Mouse (Mus musculus): ENCODE data around the gene Tubg2.

Gene Tubg2

GRCm38 (mm10) chr11:101194137-101194536 lies 38.4 kb downstream of the Tubg2 start:
- no peak for DNase-seq (ENCODE audit: low read depth, low spot score)

- DNase-seq (ENCODE audit: low read depth, low spot score) = no peak
Observed at GRCm38 (mm10) chr11:101194643-101195042, 38.9 kb downstream of the Tubg2 start.

GRCm38 (mm10) chr11:101195101-101195500 lies 39.4 kb downstream of the Tubg2 start:
- no peak for DNase-seq (ENCODE audit: low read depth, low spot score)

- DNase-seq (ENCODE audit: low read depth, low spot score) = no peak
Observed at GRCm38 (mm10) chr11:101195571-101195970, 39.9 kb downstream of the Tubg2 start.

GRCm38 (mm10) chr11:101196175-101196574 lies 40.5 kb downstream of the Tubg2 start:
- no peak for DNase-seq (ENCODE audit: low read depth, low spot score)

GRCm38 (mm10) chr11:101199555-101199954 lies 43.8 kb downstream of the Tubg2 start:
- no peak for DNase-seq (ENCODE audit: low read depth, low spot score)

GRCm38 (mm10) chr11:101200986-101201385 lies 45.3 kb downstream of the Tubg2 start:
- no peak for DNase-seq (ENCODE audit: low read depth, low spot score)

Measured in skeletal muscle tissue, adult 2 months (tissue).